Mouse (Mus musculus): ENCODE results near the gene Bbs9.
"Not testable (repeated sequence)": the region's sequence is repeated elsewhere in the genome, so short reads cannot be mapped to it uniquely, and the experiment has no call there.

Gene Bbs9

DNA sequence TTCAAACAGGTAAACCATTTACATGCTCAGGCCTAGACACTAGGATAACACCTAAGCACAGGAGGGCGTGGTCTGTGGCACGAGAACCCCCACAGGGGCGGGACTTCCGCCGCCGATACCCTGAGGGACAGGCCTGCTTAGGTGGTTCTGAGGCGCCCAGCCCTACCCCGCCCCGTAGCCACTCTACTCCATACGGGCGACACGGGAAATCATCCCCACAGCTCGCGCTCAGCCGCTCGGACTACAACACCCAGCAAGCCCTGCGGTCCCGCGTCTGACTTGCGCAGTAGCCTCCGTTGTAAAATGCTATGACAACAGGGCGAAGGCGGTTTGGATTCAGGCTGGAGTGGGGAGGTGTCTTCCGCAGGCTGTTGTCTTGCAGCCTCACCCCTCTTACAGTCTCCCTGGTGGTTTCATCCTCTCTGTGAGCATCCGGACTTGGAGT, at the start of gene Bbs9:
Gene Bbs9 (plus strand): TSS at position 292 of the 445 bp plus-strand sequence.
- DNase-seq (ENCODE audit: low spot score), result peak; percentile 86

- DNase-seq (ENCODE audit: low spot score), result no peak
Observed at GRCm38 (mm10) chr9:22428028-22428665, 47.4 kb upstream of the Bbs9 start.

- no peak for DNase-seq (ENCODE audit: low spot score)
Observed at GRCm38 (mm10) chr9:22428666-22429410, 46.7 kb upstream of the Bbs9 start.

GRCm38 (mm10) chr9:22429533-22430241, 45.8 kb upstream of the Bbs9 start:
- no peak for DNase-seq (ENCODE audit: low spot score)

GRCm38 (mm10) chr9:22430315-22430840, 45.1 kb upstream of the Bbs9 start:
- DNase-seq (ENCODE audit: low spot score), result no peak

- DNase-seq (ENCODE audit: low spot score), result no peak
Observed at GRCm38 (mm10) chr9:22433221-22433620, 42.3 kb upstream of the Bbs9 start.

GRCm38 (mm10) chr9:22434101-22434500, 41.4 kb upstream of the Bbs9 start:
- no peak for DNase-seq (ENCODE audit: low spot score)

GRCm38 (mm10) chr9:22438826-22439225, 36.7 kb upstream of the Bbs9 start:
- DNase-seq (ENCODE audit: low spot score), result no peak

DNA sequence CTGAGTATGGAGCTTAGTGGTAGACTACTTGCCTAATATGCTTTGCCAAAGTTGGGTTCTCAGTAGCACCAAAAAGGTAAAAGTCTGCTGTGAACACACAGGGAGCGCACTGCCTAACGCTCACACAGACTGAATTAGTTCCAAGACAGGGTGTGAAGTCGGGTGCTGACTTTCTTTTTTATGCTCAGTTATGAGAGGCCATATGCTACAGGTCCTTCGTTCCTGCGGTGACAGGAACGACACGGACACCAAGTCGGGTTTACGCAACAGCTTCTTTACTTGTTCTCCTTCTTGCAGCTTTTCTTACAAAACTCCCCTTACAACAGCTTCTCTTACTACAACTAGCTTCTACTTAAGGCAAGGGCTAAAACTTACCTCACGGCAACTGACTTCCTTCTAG, 32.4 kb upstream of the Bbs9 start:
- no peak for DNase-seq (ENCODE audit: low spot score)

GRCm38 (mm10) chr9:22445123-22445522, 30.4 kb upstream of the Bbs9 start:
- DNase-seq (ENCODE audit: low spot score), result no peak

GRCm38 (mm10) chr9:22447213-22447612, 28.3 kb upstream of the Bbs9 start:
- DNase-seq (ENCODE audit: low spot score), result no peak

GRCm38 (mm10) chr9:22448420-22448819, 27.1 kb upstream of the Bbs9 start:
- no peak for DNase-seq (ENCODE audit: low spot score)

GRCm38 (mm10) chr9:22449209-22449608, 26.3 kb upstream of the Bbs9 start:
- DNase-seq (ENCODE audit: low spot score), result no peak

- DNase-seq (ENCODE audit: low spot score), result no peak
Observed at GRCm38 (mm10) chr9:22452697-22453096, 22.8 kb upstream of the Bbs9 start.

DNA sequence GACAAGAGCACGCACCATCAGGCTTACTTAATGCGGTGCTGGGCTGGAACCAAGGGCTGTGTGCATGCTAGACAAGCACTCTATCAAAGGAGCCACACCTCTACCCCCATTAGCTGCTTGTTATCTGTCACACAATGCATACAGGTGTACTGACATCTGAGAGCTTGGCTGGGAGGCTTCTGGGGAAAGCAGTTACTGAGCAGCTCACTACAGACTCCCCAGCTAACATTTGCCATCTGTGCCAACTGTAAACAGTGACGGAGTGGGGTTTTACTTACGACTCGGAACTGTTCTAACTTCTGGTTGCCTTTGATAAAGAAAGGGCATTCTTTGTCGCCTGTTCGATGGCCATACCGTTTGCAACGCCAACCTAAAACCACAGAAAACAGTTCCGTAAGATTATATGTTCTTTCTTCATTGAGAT, 22.0 kb upstream of the Bbs9 start:
- no peak for DNase-seq (ENCODE audit: low spot score)

DNA sequence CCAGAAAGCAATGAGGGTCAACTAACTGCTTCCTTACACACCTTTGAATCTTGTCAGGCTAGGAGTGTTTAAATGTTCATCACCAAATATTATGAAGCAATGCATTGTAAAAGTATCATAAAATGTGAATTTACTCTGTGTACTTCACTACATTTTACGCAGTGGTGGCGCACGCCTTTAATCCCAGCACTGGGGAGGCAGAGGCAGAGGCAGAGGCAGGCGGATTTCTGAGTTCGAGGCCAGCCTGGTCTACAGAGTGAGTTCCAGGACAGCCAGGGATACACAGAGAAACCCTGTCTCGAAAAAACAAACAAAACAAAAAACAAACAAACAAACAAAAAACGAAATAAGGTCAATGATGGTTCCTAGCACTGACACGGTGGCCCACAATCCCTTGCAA, 21.5 kb upstream of the Bbs9 start, which contains the start of gene Gm17545:
Gene Gm17545 (plus strand): TSS at position 301 of the 400 bp plus-strand sequence.
- not testable (repeated sequence) for DNase-seq (ENCODE audit: low spot score)

GRCm38 (mm10) chr9:22455041-22455440, 20.5 kb upstream of the Bbs9 start:
- no peak for DNase-seq (ENCODE audit: low spot score)

DNA sequence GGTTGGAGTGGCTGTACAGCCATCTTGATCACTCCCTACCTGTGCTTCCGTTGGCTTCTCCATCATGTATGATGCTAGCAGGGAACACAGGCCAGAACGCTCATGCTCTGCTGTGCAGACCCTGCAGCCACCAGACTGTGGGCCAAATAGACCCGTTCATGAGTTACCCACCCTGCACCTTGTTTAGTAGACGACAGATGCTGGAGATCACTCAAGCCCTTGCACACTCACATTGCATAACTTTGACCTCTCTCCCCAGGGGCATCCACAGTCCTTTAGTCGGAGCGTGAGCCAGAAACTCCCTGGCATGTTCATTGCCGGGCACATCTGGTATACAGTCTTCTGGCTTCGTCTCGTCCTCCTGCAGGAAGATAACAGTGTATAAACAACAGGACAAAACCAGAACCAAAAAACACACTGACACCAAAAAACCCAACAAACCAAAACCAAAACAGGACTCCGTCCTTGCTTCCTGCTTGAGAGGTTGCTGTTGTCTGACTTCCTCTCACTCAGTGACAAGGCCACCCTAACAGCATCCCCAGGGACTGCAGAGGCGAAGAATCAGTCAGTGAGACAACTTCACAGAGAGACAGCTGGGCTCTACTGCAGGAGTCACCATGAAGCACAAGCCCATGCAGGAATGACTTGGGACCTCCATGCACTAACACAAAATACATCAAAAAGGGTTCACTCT, 18.2 kb upstream of the Bbs9 start:
- DNase-seq (ENCODE audit: low spot score), result no peak

DNA sequence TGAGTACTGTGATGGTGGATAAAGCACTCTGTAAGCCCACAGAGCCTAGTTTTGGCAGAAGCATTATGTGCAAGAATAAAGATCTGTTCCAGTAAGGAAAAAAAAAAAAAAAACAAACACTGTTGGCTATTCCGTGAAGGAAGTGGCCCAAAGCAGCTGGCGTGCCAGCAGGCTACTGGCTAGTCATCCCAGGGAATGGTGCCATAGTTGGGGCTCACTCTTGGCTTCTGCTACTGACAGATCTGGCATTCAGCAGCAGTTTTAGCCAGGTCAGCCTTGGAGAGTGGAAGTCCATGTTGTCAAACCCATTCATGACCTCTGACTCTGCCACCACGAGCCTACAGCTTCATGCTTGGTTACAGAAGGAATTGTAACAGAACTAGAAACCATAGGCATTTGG, 13.6 kb upstream of the Bbs9 start:
- DNase-seq (ENCODE audit: low spot score), result no peak

DNA sequence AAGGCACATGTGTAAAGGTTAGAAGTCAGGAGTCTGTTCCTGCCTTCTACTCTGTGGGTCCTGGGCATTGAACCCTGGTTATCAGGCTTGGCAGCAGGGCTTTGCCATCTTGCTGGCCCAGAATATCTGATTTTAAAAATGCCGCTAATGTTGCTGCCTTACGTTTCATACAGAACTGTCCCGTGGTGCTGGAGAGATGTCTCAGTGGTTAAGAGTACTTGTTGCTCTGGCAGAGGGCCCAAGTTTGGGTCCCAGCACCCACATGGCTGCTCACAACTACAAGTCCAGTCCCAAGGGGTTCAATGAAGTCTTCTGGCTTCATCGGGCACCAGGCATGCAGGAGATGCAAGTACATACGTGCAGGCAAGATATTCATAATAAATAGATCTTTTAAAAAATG, 9.3 kb upstream of the Bbs9 start:
- no peak for DNase-seq (ENCODE audit: low spot score)

- DNase-seq (ENCODE audit: low spot score), result peak; percentile 44
Observed at GRCm38 (mm10) chr9:22467371-22468169, 7.9 kb upstream of the Bbs9 start.
